Mouse (Mus musculus): ENCODE results near the gene Galm. TPM values are rescaled to one million over a fixed set of nuclear protein-coding genes. Genes with fewer than 3 reads are reported as not detected.

The Galm gene
- polyA plus RNA-seq, 1 experiment: 3.7 TPM

GRCm38 (mm10) chr17:80132502-80132901 is 5.2 kb downstream of the Galm start:
- H3K79me3 ChIP-seq (ENCODE audit: low read depth): no peaks in the 10 kb centered on the region
- no peak overlapping the region for H3ac ChIP-seq (ENCODE audit: control insufficient read depth, insufficient read length, low read depth)
- TF ChIP-seq MYOG (IDR thresholded peaks at IDR 0.05; ENCODE audit: control insufficient read depth, extremely low read depth, insufficient read length): no peak
- H3K27me3 ChIP-seq (ENCODE audit: control insufficient read depth, insufficient read depth, insufficient read length): no peaks in the 10 kb centered on the region
- no peaks in the 10 kb centered on the region for H3K36me3 ChIP-seq (ENCODE audit: control insufficient read depth, insufficient read depth)
- H3K4me3 ChIP-seq (ENCODE audit: insufficient read depth, poor library complexity, severe bottlenecking): no peak overlapping the region
- no peaks in the 10 kb centered on the region for H3K79me2 ChIP-seq (ENCODE audit: control insufficient read depth, insufficient read depth)

- TF ChIP-seq USF1 (IDR thresholded peaks at IDR 0.05; ENCODE audit: low read depth): no peak
- TF ChIP-seq MAX (IDR thresholded peaks at IDR 0.05): no peak
- no peak for TF ChIP-seq FOSL1 (IDR thresholded peaks at IDR 0.05; ENCODE audit: insufficient read depth, low read length, poor library complexity, severe bottlenecking)
- TF ChIP-seq CEBPB (IDR thresholded peaks at IDR 0.05; ENCODE audit: low read depth): no peak
- TF ChIP-seq MYOG (IDR thresholded peaks at IDR 0.05; ENCODE audit: control insufficient read depth, extremely low read depth, insufficient read length): no peak
- TF ChIP-seq CTCF (IDR thresholded peaks at IDR 0.05; ENCODE audit: control insufficient read depth, insufficient read depth, insufficient read length): no peak
- TF ChIP-seq MYOD1 (IDR thresholded peaks at IDR 0.05; ENCODE audit: control insufficient read depth, insufficient read length, low read depth): no peak
- Histone ChIP-seq H3K79me3 (ENCODE audit: low read depth) (no peaks in the 10 kb centered on the region), H3ac (ENCODE audit: control insufficient read depth, insufficient read length, low read depth) (no peak overlapping the region), H3K27me3 (ENCODE audit: control insufficient read depth, insufficient read depth, insufficient read length) (no peaks in the 10 kb centered on the region), H3K79me2 (ENCODE audit: control insufficient read depth, insufficient read depth) (no peaks in the 10 kb centered on the region), H3K4me3 (ENCODE audit: insufficient read depth, poor library complexity, severe bottlenecking) (no peak overlapping the region), H3K36me3 (ENCODE audit: control insufficient read depth, insufficient read depth) (no peaks in the 10 kb centered on the region)
Observed at GRCm38 (mm10) chr17:80138434-80139162, 11.3 kb downstream of the Galm start.

GRCm38 (mm10) chr17:80139753-80140444 is 12.6 kb downstream of the Galm start:
- Histone ChIP-seq H3K79me2 (ENCODE audit: control insufficient read depth, insufficient read depth) (no peaks in the 10 kb centered on the region), H3K27me3 (ENCODE audit: control insufficient read depth, insufficient read depth, insufficient read length) (no peaks in the 10 kb centered on the region), H3K4me3 (ENCODE audit: insufficient read depth, poor library complexity, severe bottlenecking) (no peak overlapping the region), H3K79me3 (ENCODE audit: low read depth) (no peaks in the 10 kb centered on the region), H3ac (ENCODE audit: control insufficient read depth, insufficient read length, low read depth) (no peak overlapping the region), H3K36me3 (ENCODE audit: control insufficient read depth, insufficient read depth) (no peaks in the 10 kb centered on the region)
- TF ChIP-seq CTCF (IDR thresholded peaks at IDR 0.05; ENCODE audit: control insufficient read depth, insufficient read depth, insufficient read length) (no peak), MYOG (IDR thresholded peaks at IDR 0.05; ENCODE audit: control insufficient read depth, extremely low read depth, insufficient read length) (no peak), MAX (IDR thresholded peaks at IDR 0.05) (no peak), USF1 (IDR thresholded peaks at IDR 0.05; ENCODE audit: low read depth) (no peak)

GRCm38 (mm10) chr17:80143478-80144232 is 16.4 kb downstream of the Galm start:
- Histone ChIP-seq H3K27me3 (ENCODE audit: control insufficient read depth, insufficient read depth, insufficient read length) (no peaks in the 10 kb centered on the region), H3K79me3 (ENCODE audit: low read depth) (no peaks in the 10 kb centered on the region), H3K4me3 (ENCODE audit: insufficient read depth, poor library complexity, severe bottlenecking) (no peak overlapping the region), H3K79me2 (ENCODE audit: control insufficient read depth, insufficient read depth) (no peaks in the 10 kb centered on the region), H3K36me3 (ENCODE audit: control insufficient read depth, insufficient read depth) (no peaks in the 10 kb centered on the region), H3ac (ENCODE audit: control insufficient read depth, insufficient read length, low read depth) (no peak overlapping the region)
- TF ChIP-seq MAX (IDR thresholded peaks at IDR 0.05) (no peak), FOSL1 (IDR thresholded peaks at IDR 0.05; ENCODE audit: insufficient read depth, low read length, poor library complexity, severe bottlenecking) (no peak), MYOG (IDR thresholded peaks at IDR 0.05; ENCODE audit: control insufficient read depth, extremely low read depth, insufficient read length) (no peak), USF1 (IDR thresholded peaks at IDR 0.05; ENCODE audit: low read depth) (no peak), CTCF (IDR thresholded peaks at IDR 0.05; ENCODE audit: control insufficient read depth, insufficient read depth, insufficient read length) (no peak), CEBPB (IDR thresholded peaks at IDR 0.05; ENCODE audit: low read depth) (no peak), MYOD1 (IDR thresholded peaks at IDR 0.05; ENCODE audit: control insufficient read depth, insufficient read length, low read depth) (no peak)

- H3K79me2 ChIP-seq (ENCODE audit: control insufficient read depth, insufficient read depth): no peaks in the 10 kb centered on the region
- H3K27me3 ChIP-seq (ENCODE audit: control insufficient read depth, insufficient read depth, insufficient read length): no peaks in the 10 kb centered on the region
- H3ac ChIP-seq (ENCODE audit: control insufficient read depth, insufficient read length, low read depth): no peak overlapping the region
- no peak overlapping the region for H3K4me3 ChIP-seq (ENCODE audit: insufficient read depth, poor library complexity, severe bottlenecking)
- H3K79me3 ChIP-seq (ENCODE audit: low read depth): no peaks in the 10 kb centered on the region
- TF ChIP-seq MYOD1 (IDR thresholded peaks at IDR 0.05; ENCODE audit: control insufficient read depth, insufficient read length, low read depth) (no peak), USF1 (IDR thresholded peaks at IDR 0.05; ENCODE audit: low read depth) (no peak), CEBPB (IDR thresholded peaks at IDR 0.05; ENCODE audit: low read depth) (no peak), CTCF (IDR thresholded peaks at IDR 0.05; ENCODE audit: control insufficient read depth, insufficient read depth, insufficient read length) (no peak), MYOG (IDR thresholded peaks at IDR 0.05; ENCODE audit: control insufficient read depth, extremely low read depth, insufficient read length) (no peak), MAX (IDR thresholded peaks at IDR 0.05) (no peak), FOSL1 (IDR thresholded peaks at IDR 0.05; ENCODE audit: insufficient read depth, low read length, poor library complexity, severe bottlenecking) (no peak)
- H3K36me3 ChIP-seq (ENCODE audit: control insufficient read depth, insufficient read depth): no peaks in the 10 kb centered on the region
Observed at GRCm38 (mm10) chr17:80145210-80145609, 17.9 kb downstream of the Galm start.
